Mouse (Mus musculus) limb, embryonic 14.5 days (tissue): ENCODE results near the gene Prrx2. TPM values are rescaled to one million over a fixed set of nuclear protein-coding genes. Genes with fewer than 3 reads are reported as not detected.
"Not testable (repeated sequence)": the region's sequence is repeated elsewhere in the genome, so short reads cannot be mapped to it uniquely, and the experiment has no call there.

Experiments
- ATAC-seq: fragments of 200-750 bp; cut with Nextera tagmentation; 2 replicates; pipeline ENCODE4 v1.8.0; 2017; ENCODE audit warnings: low read depth, moderate number of reproducible peaks, moderate TSS enrichment; ENCODE audit not compliant: low FRiP score
- DNase-seq: peaks from one replicate; pipeline ENCODE4 v3.0.0-alpha.2; 2015; ENCODE audit warnings: low spot score
- H3K27ac ChIP-seq: fragments of 300-500 bp; sonication (generic); replicated peaks from 2 replicates; pipeline ENCODE4 v1.5.1; 2014; ENCODE audit warnings: low read depth, mild to moderate bottlenecking, low read length, moderate library complexity, mixed read lengths
- H3K27me3 ChIP-seq: fragments of 300-500 bp; sonication (generic); 2 replicates; pipeline ENCODE4 v1.6.1; 2014; ENCODE audit warnings: low read length, mixed read lengths; ENCODE audit not compliant: control insufficient read depth, insufficient read depth
- H3K36me3 ChIP-seq: fragments of 300-500 bp; sonication (generic); 2 replicates; pipeline ENCODE4 v1.6.1; 2014; ENCODE audit warnings: mild to moderate bottlenecking, low read length, moderate library complexity, mixed read lengths; ENCODE audit not compliant: control insufficient read depth, insufficient read depth
- H3K4me1 ChIP-seq: fragments of 300-500 bp; sonication (generic); 2 replicates; pipeline ENCODE4 v1.6.1; 2014; ENCODE audit warnings: antibody characterized with exemption, low read length, mixed read lengths; ENCODE audit not compliant: control insufficient read depth, insufficient read depth
- H3K4me2 ChIP-seq: fragments of 300-500 bp; sonication (generic); replicated peaks from 2 replicates; pipeline ENCODE4 v1.6.1; 2014; ENCODE audit warnings: low read depth, mild to moderate bottlenecking, low read length, moderate library complexity; ENCODE audit not compliant: severe bottlenecking
- H3K4me3 ChIP-seq: fragments of 300-500 bp; sonication (generic); replicated peaks from 2 replicates; pipeline ENCODE4 v1.5.1; 2014; ENCODE audit warnings: low read length
- H3K9ac ChIP-seq: fragments of 300-500 bp; sonication (generic); 2 replicates; pipeline ENCODE4 v1.6.1; 2014; ENCODE audit warnings: mild to moderate bottlenecking, low read depth, low read length, moderate library complexity; ENCODE audit not compliant: severe bottlenecking
- H3K9me3 ChIP-seq: fragments of 300-500 bp; sonication (generic); 2 replicates; pipeline ENCODE4 v1.6.1; 2016; ENCODE audit warnings: low read length; ENCODE audit not compliant: control insufficient read depth
- POLR2A ChIP-seq: fragments of 200-500 bp; IDR thresholded peaks from 2 replicates; pipeline ENCODE4 v1.8.0; 2012; ENCODE audit warnings: inconsistent platforms, mild to moderate bottlenecking, moderate library complexity, borderline replicate concordance; ENCODE audit not compliant: insufficient read depth, insufficient read length; ENCODE audit errors: extremely low read depth
- WGBS: fragments of 180-500 bp; shearing (Covaris S2); extraction: QIAGEN DNeasy Blood & Tissue Kit; methylation state at CpG from one replicate; pipeline ENCODE4 v1.1.7; 2014; 5-methylcytosine and 5-hydroxymethylcytosine counted together
- polyA plus RNA-seq, 2 experiments: library from polyadenylated mRNA; depleted of rRNA in 1 of 2; stranded (reverse) in 1 of 2; unstranded in 1 of 2; fragments of >200 nt; fragmentation: Nextera tagmentation in 1 of 2; extraction: Ambion mirVana in 1 of 2; gene quantifications; 2 replicates each; pipeline versions ENCODE4 v1.2.1 to v1.2.3; 2012 to 2014

The Prrx2 gene
- polyA plus RNA-seq, 2 experiments = 93.1 to 176 TPM

- H3K9ac ChIP-seq = no peak overlapping the region
- H3K4me3 ChIP-seq = no peak overlapping the region
- ATAC-seq (no peak), DNase-seq (no peak)
- H3K4me2 ChIP-seq = no peak overlapping the region
- H3K9me3 ChIP-seq = no peaks in the 10 kb centered on the region
- WGBS = 79% methylated on average over 4 of the region's 4 CpGs
- TF ChIP-seq POLR2A = no peak
- no peaks in the 10 kb centered on the region for H3K36me3 ChIP-seq
- no peak overlapping the region for H3K27ac ChIP-seq
- H3K4me1 ChIP-seq = peaks cover 17% of the 10 kb centered on the region
- no peaks in the 10 kb centered on the region for H3K27me3 ChIP-seq
Measured at GRCm38 (mm10) chr2:30906641-30907040, 71.9 kb downstream of the Prrx2 start.

GRCm38 (mm10) chr2:30912291-30912773 lies 77.6 kb downstream of the Prrx2 start:
- H3K9me3 ChIP-seq = no peaks in the 10 kb centered on the region
- TF ChIP-seq POLR2A = no peak
- peaks cover 10% of the 10 kb centered on the region; the same call in 1 of the 2 replicates for H3K4me1 ChIP-seq
- no peak overlapping the region for H3K4me2 ChIP-seq
- ATAC-seq (no peak), DNase-seq (no peak)
- WGBS = 45% methylated on average over 4 of the region's 4 CpGs
- no peaks in the 10 kb centered on the region for H3K27me3 ChIP-seq
- no peak overlapping the region for H3K9ac ChIP-seq
- no peak overlapping the region for H3K4me3 ChIP-seq
- no peak overlapping the region for H3K27ac ChIP-seq
- H3K36me3 ChIP-seq = no peaks in the 10 kb centered on the region

DNA sequence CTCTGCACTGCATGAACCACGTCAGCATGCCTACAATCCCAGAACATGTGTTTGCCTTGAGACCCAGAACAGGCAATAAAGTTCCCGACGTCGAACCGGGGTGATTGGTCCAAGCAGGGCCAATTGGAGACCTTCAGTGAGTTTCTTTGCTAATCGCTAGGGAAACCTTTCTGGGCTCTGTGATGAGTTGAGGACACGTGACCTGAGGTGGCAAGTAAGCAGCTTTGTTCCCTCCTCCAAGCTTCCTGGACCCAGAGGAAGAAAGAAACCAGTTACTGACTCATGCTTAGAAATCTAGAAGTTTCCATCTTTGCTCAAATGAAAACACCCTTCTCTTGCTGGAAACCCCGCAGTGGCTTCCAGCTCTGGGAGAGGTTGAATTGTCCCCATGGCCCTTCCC lies 78.2 kb downstream of the Prrx2 start:
- Histone ChIP-seq H3K27ac (no peak overlapping the region), H3K36me3 (no peaks in the 10 kb centered on the region), H3K4me3 (no peak overlapping the region), H3K9me3 (no peaks in the 10 kb centered on the region), H3K27me3 (no peaks in the 10 kb centered on the region), H3K4me1 (peaks cover 10% of the 10 kb centered on the region; the same call in 1 of the 2 replicates), H3K9ac (no peak overlapping the region), H3K4me2 (no peak overlapping the region)
- no peak for TF ChIP-seq POLR2A
- DNase-seq = no peak
- 72% methylated on average over 8 of the region's 8 CpGs for whole genome bisulfite sequencing
- no peak for ATAC-seq

DNA sequence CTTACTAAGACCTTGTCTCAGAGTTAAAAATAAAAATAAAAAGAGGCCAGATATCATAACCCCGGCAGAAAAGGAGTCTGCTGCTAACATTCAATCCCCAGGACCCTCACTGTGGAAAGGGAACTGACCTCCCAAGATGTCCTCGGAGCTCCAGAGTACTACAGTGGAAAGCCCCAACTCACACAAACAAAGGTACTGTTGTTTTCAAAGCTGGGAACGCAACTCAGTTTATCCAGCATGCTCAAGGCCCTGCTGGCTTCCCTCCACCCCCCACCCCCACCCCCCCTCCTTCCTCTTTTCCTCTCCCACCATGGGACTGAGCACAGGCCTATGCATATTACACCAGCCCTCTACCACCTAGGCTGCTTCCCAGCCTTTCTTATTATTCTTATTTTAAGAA lies 80.1 kb downstream of the Prrx2 start:
- H3K9me3 ChIP-seq = no peaks in the 10 kb centered on the region
- ATAC-seq (no peak), DNase-seq (no peak)
- no peaks in the 10 kb centered on the region for H3K36me3 ChIP-seq
- TF ChIP-seq POLR2A = no peak
- WGBS = 44% methylated on average over 3 of the region's 3 CpGs
- no peak overlapping the region for H3K4me2 ChIP-seq
- peaks cover 13% of the 10 kb centered on the region; the same call in 1 of the 2 replicates for H3K4me1 ChIP-seq
- no peak overlapping the region for H3K9ac ChIP-seq
- H3K27ac ChIP-seq = no peak overlapping the region
- no peaks in the 10 kb centered on the region for H3K27me3 ChIP-seq
- no peak overlapping the region for H3K4me3 ChIP-seq

DNA sequence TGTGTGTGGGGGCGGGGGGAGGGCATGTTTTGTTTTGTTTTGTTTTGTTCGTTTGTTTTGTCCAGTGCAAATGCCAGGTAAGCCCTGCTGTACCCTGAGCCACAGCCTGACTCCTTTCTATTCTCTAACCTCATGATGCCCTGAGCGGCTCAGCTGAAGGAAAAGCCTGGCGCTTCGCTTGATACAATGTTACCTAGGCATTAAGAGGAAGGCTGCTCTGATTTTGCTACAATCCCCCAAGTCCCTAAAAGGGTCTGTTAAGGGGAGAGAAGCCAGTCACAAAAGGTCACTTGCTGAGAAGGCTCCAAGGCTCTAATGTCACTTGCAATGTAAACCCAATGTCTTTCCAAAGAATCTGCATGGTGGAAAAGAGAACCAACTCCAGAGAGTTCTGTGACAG lies 80.6 kb downstream of the Prrx2 start:
- Histone ChIP-seq H3K27ac (no peak overlapping the region), H3K36me3 (no peaks in the 10 kb centered on the region), H3K4me2 (no peak overlapping the region), H3K4me1 (peaks cover 13% of the 10 kb centered on the region; the same call in 1 of the 2 replicates), H3K9me3 (no peaks in the 10 kb centered on the region), H3K4me3 (no peak overlapping the region), H3K27me3 (no peaks in the 10 kb centered on the region), H3K9ac (no peak overlapping the region)
- ATAC-seq = no peak
- no peak for DNase-seq
- WGBS = 75% methylated on average over 5 of the region's 5 CpGs
- no peak for TF ChIP-seq POLR2A

GRCm38 (mm10) chr2:30915933-30916332 lies 81.2 kb downstream of the Prrx2 start:
- not testable (repeated sequence) for H3K36me3 ChIP-seq, ATAC-seq, H3K27ac ChIP-seq, H3K4me3 ChIP-seq, H3K9ac ChIP-seq, H3K27me3 ChIP-seq, H3K9me3 ChIP-seq, DNase-seq, H3K4me2 ChIP-seq
- peaks cover 13% of the 10 kb centered on the region; the same call in 1 of the 2 replicates for H3K4me1 ChIP-seq
- 56% methylated on average over 6 of the region's 6 CpGs for WGBS
